Mouse (Mus musculus) layer of hippocampus, adult 11-12 months (tissue): Measurements from ENCODE around the gene Itpk1.
A peak's percentile ranks its signal among the peaks of the same experiment; 100 is the strongest.

ENCODE experiments used
- DNase-seq: peaks from one replicate; pipeline ENCODE4 v3.0.0; 2022; ENCODE audit warnings: low spot score

The Itpk1 gene

DNA sequence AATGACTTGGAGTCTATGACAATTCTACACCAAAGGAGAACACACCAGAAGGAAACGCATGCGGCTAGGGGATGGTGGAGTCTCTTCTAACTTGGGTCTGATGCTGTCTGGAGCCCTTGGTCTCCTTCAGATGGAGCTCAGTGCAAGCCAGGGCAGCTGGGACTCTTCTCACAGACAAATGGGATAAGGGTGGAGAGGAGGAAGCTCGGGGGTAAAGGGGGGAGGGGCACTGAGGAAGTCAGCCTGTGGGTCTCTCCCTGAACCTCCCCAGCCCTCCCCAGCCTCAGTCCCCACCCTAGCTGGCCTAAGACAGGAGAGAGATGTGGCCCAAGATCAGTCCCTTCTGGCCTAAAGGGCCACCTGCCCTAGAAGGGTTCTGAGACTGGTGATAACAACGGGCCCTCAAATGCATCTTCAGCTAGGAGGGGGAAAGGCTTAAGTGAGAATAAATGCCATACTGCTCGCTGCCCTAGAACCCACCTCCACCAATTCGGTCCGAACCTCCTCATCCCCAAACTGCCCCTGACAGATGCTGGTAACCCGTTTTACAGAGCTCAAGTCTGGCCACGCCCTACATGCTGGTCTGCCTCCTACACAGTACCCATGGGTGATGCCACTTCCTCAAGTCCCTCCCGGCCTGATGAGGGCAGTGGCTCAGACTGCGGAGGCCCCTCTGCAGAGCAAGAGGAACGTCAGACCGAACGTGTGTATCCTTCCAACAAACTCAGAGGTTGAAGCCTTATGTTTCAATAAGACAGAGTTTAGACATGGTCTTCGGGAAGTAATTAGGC, 14.8 kb downstream of the Itpk1 start:
- DNase-seq: no peak

GRCm38 (mm10) chr12:102686321-102686720, 18.4 kb downstream of the Itpk1 start:
- no peak for DNase-seq

DNA sequence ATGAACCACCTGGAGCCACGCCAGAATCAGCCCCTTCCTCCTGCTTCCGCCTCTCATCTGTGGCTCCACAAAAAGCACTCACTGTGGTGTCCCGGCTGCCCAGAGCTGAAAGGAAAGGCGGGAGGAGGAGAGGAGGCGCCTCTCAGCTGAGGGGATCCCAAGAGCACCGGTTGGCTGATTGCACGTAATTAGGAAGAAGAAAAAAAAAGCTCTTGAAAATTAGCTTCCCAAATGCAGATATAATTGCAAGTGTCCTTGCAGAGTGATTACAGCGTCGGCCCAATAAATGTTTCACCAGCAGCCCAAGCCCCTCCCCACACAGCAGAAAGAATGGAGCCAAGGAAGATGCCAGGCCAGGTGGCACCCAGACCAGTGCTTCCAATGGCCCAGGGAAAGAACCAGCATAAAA, 19.2 kb downstream of the Itpk1 start:
- no peak for DNase-seq

GRCm38 (mm10) chr12:102684720-102685386, 19.9 kb downstream of the Itpk1 start:
- no peak for DNase-seq

- no peak for DNase-seq
Measured at GRCm38 (mm10) chr12:102683979-102684378, 20.8 kb downstream of the Itpk1 start.

- no peak for DNase-seq
Measured at GRCm38 (mm10) chr12:102683438-102683837, 21.3 kb downstream of the Itpk1 start.

GRCm38 (mm10) chr12:102682722-102683299, 21.9 kb downstream of the Itpk1 start:
- DNase-seq: no peak

- DNase-seq: no peak
Measured at GRCm38 (mm10) chr12:102682085-102682484, 22.6 kb downstream of the Itpk1 start.

GRCm38 (mm10) chr12:102681590-102681989, 23.1 kb downstream of the Itpk1 start:
- no peak for DNase-seq

GRCm38 (mm10) chr12:102678820-102679219, 25.9 kb downstream of the Itpk1 start:
- peak; percentile 62 for DNase-seq

DNA sequence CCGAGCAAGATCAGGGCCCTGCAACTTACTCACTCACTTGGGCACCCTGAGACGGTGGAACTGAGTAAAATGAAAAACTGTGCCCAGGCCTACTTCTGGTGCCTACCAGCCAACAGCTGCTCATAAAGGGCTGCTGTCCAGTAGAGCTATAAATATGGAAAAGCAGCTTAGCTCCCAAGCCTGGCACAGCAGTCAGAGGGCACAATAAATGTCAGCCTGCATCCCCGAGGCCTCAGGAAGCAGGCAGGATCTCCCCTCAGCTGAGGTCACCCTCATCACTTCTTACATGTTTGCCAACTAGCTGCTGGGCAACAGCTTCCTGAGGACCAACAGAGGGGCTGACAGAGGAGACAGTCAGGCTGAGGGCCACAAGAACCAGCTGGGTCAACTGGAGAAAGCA, 27.6 kb downstream of the Itpk1 start:
- no peak for DNase-seq

DNA sequence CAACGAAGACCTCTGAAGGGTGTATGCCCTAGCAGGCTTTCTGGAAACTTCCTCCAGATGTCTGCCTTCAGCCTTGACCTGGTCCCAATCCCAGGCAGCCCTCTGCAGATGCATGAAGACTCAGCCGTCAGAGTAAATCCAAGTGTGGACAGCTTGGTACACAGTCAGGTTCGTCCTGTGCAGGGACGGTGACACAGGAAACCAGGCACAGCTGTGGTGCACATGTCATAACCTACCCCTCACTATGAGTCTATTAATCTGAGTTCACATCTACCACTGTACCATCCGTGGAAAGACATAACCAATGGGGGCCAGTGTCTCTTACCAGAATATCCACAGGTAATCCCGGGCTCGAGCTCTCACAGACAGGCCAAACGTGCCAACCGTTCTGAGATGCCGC, 30.2 kb downstream of the Itpk1 start:
- DNase-seq: no peak

DNA sequence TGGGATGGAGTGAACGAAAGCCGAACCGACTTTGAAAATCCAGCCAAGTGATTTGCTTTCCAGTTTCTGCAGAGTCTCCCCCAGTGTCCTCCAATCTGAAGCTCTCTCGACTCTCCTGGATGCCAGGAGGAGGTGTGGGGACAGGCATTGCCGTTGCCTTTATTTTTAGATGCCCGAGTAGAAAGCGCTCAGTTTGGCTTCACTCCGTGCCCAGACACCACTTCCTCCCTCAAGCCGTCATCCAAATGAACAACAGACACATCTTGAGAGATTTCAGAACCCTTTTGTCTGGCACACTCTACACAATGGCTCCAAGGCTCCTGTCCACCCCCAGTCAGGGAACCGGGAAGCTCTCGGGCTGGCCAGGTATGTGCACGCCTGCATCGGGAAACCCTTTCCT, 30.6 kb downstream of the Itpk1 start:
- no peak for DNase-seq

GRCm38 (mm10) chr12:102672857-102673839, 31.6 kb downstream of the Itpk1 start:
- DNase-seq: no peak

DNA sequence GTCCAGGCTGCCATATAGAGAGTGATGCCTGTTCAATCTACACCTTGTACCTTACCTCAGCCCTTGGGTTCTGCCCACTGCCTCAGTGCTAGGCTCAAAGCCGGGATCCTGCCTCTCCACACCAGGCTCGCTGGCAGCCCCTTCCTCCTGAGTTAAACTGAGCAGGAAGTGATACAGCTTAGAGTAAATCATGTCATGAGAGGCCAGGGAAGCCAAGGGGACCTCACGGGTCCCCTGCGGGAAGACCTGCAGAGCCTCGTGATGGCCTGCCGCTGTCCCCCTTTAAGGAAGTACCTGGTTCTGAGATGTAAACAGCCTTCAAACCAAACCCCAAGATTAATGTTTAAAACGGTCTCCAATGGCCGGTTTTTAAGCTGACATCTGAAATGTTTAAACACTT, 32.6 kb downstream of the Itpk1 start:
- DNase-seq: no peak

DNA sequence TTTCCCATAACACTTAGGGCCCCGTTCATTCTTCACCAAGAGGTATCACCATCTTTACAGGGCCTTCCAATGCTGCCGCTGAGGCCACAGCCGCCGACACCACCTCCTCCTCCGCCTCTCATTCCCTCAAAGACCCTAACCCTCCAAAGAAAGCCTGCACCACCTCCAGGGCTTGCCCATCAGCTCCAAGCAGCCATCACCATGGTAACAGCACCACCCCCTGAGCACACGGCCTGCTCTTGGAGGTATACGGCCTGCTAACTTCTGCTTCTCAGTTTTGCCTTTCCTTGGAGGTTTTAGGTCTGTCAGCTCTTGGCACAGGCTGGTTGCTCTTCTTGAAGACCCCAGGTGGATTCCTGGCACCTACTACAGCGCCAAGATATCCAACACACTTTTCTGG, 33.9 kb downstream of the Itpk1 start:
- DNase-seq: no peak

GRCm38 (mm10) chr12:102665465-102666202, 39.1 kb downstream of the Itpk1 start:
- no peak for DNase-seq

DNA sequence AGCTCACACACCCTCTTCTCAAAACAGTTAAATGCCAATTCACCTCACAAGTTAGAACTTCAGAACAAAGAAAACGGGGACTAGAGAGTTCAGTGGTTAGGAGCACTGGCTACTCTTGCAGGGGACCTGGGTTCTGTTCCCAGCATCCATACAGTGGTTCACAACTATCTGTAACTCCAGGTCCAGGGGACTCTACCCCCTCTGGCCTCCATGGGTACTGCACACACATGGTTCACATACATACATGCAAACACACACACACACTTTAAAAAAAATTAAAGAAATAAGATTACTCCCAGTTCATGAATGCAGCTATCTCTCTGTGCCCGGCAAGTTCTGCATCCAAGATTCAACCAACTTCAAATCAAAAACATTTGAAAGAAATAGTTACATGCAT, 40.7 kb downstream of the Itpk1 start:
- DNase-seq: no peak

GRCm38 (mm10) chr12:102663349-102664051, 41.2 kb downstream of the Itpk1 start:
- no peak for DNase-seq

DNA sequence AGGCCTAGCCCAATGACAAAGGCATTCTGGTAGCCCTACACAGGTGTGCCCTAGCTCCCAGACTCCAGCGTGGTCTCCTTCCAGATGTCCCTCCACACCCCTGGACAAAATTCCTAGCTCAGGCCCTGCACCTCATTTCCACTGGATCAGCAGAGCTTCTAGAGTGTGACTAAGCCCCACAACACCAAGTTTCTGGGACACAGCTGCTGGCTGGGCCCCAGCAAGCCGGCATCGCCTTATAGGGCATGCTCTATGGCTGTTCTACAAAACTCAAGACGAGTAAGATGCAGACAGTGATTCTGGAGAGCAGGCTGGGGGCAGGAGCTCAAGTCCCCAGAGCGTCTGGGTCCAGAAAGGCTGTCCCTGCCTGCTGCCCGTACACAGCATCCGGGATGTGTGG, 43.0 kb downstream of the Itpk1 start:
- DNase-seq: no peak
